Mouse (Mus musculus) neural tube, embryonic 10.5 days (tissue): ENCODE results near the gene Btbd35f5.
"Not testable (repeated sequence)": the region's sequence is repeated elsewhere in the genome, so short reads cannot be mapped to it uniquely, and the experiment has no call there.

ENCODE experiments used
- DNase-seq: peaks from one replicate; pipeline ENCODE4 v3.0.0-alpha.2; 2017; ENCODE audit warnings: low spot score; ENCODE audit errors: extremely low spot score

Gene Btbd35f5

GRCm38 (mm10) chrX:32973597-32973996, at the start of gene Btbd35f5:
Gene Btbd35f5 (plus strand): TSS chrX:32973897.
- not testable (repeated sequence) for DNase-seq

GRCm38 (mm10) chrX:32941468-32941867, 32.2 kb upstream of the Btbd35f5 start, which contains the start of gene Gm21789:
Gene Gm21789 (plus strand): TSS chrX:32941768.
- not testable (repeated sequence) for DNase-seq
